Mouse (Mus musculus) cerebellum, adult 2 months (tissue): Measurements from ENCODE around the gene Rarb. TPM values are rescaled to one million over a fixed set of nuclear protein-coding genes. Genes with fewer than 3 reads are reported as not detected.

Experiments used
- DNase-seq, 2 experiments: peaks; one replicate each; pipeline ENCODE4 v3.0.0; 2021
- H3K27ac ChIP-seq: fragments of 200-500 bp; 2 replicates; pipeline ENCODE4 v1.5.1; 2012; ENCODE audit warnings: low read length, control low read depth, inconsistent platforms; ENCODE audit not compliant: insufficient read depth
- H3K27me3 ChIP-seq: fragments of 200-500 bp; 2 replicates; pipeline ENCODE4 v1.6.1; 2012; ENCODE audit warnings: inconsistent platforms, mild to moderate bottlenecking, low read length, moderate library complexity; ENCODE audit not compliant: control insufficient read depth, insufficient read depth
- H3K4me1 ChIP-seq: fragments of 200-500 bp; 2 replicates; pipeline ENCODE4 v1.6.1; 2011; ENCODE audit warnings: low read length; ENCODE audit not compliant: control insufficient read depth, insufficient read depth
- H3K4me3 ChIP-seq: fragments of 200-500 bp; replicated peaks from 2 replicates; pipeline ENCODE3; 2011; ENCODE audit warnings: mild to moderate bottlenecking, low read depth, low read length, control low read depth; ENCODE audit not compliant: insufficient read depth
- CTCF ChIP-seq: fragments of 200-500 bp; IDR thresholded peaks from 2 replicates; pipeline ENCODE4 v1.5.1; 2011; ENCODE audit warnings: low read depth, mild to moderate bottlenecking, control low read depth, low read length, moderate library complexity, borderline replicate concordance; ENCODE audit not compliant: insufficient read depth
- POLR2A ChIP-seq: fragments of 200-500 bp; IDR thresholded peaks from 2 replicates; pipeline ENCODE4 v1.6.1; 2011; ENCODE audit warnings: low read length, control low read depth, borderline replicate concordance; ENCODE audit not compliant: insufficient read depth
- WGBS: fragments of 180-500 bp; shearing (Covaris S2); methylation state at CpG from one replicate; pipeline ENCODE4 v1.1.7; 2018; 5-methylcytosine and 5-hydroxymethylcytosine counted together
- polyA plus RNA-seq: library from polyadenylated mRNA; depleted of rRNA; stranded (reverse); fragments of >200 nt; gene quantifications from 2 replicates; pipeline ENCODE4 v1.2.3, GENCODE M21; 2012

Rarb gene
- polyA plus RNA-seq, 1 experiment, result 7.5 TPM

- Histone ChIP-seq H3K4me3 (peak overlapping the region; percentile 33), H3K4me1 (no peaks in the 10 kb centered on the region), H3K27ac (no peak overlapping the region), H3K27me3 (no peaks in the 10 kb centered on the region)
- 23% methylated on average over 19 of the region's 19 CpGs for WGBS
- DNase-seq, result peak; percentile 42 to 48
- no peak for TF ChIP-seq POLR2A
- TF ChIP-seq CTCF, result peak; percentile 59
These were observed 179.6 kb downstream of the Rarb start for GRCm38 (mm10) chr14:16639153-16639943.

GRCm38 (mm10) chr14:16613975-16614374, 205.0 kb downstream of the Rarb start:
- DNase-seq, result no peak
- no peak for TF ChIP-seq CTCF
- no peak for TF ChIP-seq POLR2A
- Histone ChIP-seq H3K4me1 (no peaks in the 10 kb centered on the region), H3K27ac (no peak overlapping the region), H3K27me3 (no peaks in the 10 kb centered on the region), H3K4me3 (no peak overlapping the region)

GRCm38 (mm10) chr14:16605480-16605879, 213.5 kb downstream of the Rarb start:
- TF ChIP-seq CTCF (peak; percentile 59; the same call in 1 of the 2 replicates), POLR2A (no peak)
- Histone ChIP-seq H3K27me3 (no peaks in the 10 kb centered on the region), H3K4me1 (no peaks in the 10 kb centered on the region), H3K27ac (no peak overlapping the region), H3K4me3 (no peak overlapping the region)
- DNase-seq, result peak; percentile 59 to 87

GRCm38 (mm10) chr14:16604469-16605064, 214.4 kb downstream of the Rarb start:
- Histone ChIP-seq H3K27ac (no peak overlapping the region), H3K4me3 (no peak overlapping the region), H3K27me3 (no peaks in the 10 kb centered on the region), H3K4me1 (no peaks in the 10 kb centered on the region)
- no peak for DNase-seq
- TF ChIP-seq POLR2A, result no peak
- no peak for TF ChIP-seq CTCF
- 91% methylated on average over 8 of the region's 8 CpGs for WGBS

- Histone ChIP-seq H3K4me3 (no peak overlapping the region), H3K27ac (no peak overlapping the region), H3K4me1 (peaks cover 3% of the 10 kb centered on the region), H3K27me3 (no peaks in the 10 kb centered on the region)
- DNase-seq, result no peak
- WGBS, result 83% methylated on average over 5 of the region's 5 CpGs
- TF ChIP-seq CTCF (no peak), POLR2A (no peak)
These were observed 215.8 kb downstream of the Rarb start for GRCm38 (mm10) chr14:16603040-16603590.

GRCm38 (mm10) chr14:16599224-16599623, 219.7 kb downstream of the Rarb start:
- TF ChIP-seq POLR2A, result no peak
- no peak for TF ChIP-seq CTCF
- Histone ChIP-seq H3K4me1 (peaks cover 6% of the 10 kb centered on the region), H3K4me3 (no peak overlapping the region), H3K27me3 (no peaks in the 10 kb centered on the region), H3K27ac (no peak overlapping the region)
- WGBS, result 55% methylated on average over 7 of the region's 7 CpGs
- no peak for DNase-seq

- no peak for TF ChIP-seq POLR2A
- TF ChIP-seq CTCF, result no peak
These were observed 220.9 kb downstream of the Rarb start for GRCm38 (mm10) chr14:16598074-16598501.

GRCm38 (mm10) chr14:16589139-16589538, 229.8 kb downstream of the Rarb start:
- Histone ChIP-seq H3K27ac (no peak overlapping the region), H3K27me3 (no peaks in the 10 kb centered on the region), H3K4me1 (no peaks in the 10 kb centered on the region), H3K4me3 (no peak overlapping the region)
- TF ChIP-seq CTCF (no peak), POLR2A (no peak)
- WGBS, result 39% methylated on average over 4 of the region's 4 CpGs
- no peak for DNase-seq

More at GRCm38 (mm10) chr14:16598074-16598501, 220.9 kb downstream of the Rarb start:
- H3K27ac ChIP-seq, result no peak overlapping the region
- no peaks in the 10 kb centered on the region for H3K27me3 ChIP-seq
- WGBS, result 8% methylated on average over 4 of the region's 4 CpGs
- DNase-seq, result peak; percentile 50 to 79
- no peak overlapping the region for H3K4me3 ChIP-seq
- H3K4me1 ChIP-seq, result peaks cover 6% of the 10 kb centered on the region

- no peak overlapping the region for H3K27ac ChIP-seq
- no peaks in the 10 kb centered on the region for H3K27me3 ChIP-seq
- DNase-seq, result no peak
- H3K4me3 ChIP-seq, result no peak overlapping the region
- H3K4me1 ChIP-seq, result no peaks in the 10 kb centered on the region
- TF ChIP-seq POLR2A, result no peak
- TF ChIP-seq CTCF, result no peak
These were observed 240.9 kb downstream of the Rarb start for GRCm38 (mm10) chr14:16578100-16578499.
